Mouse (Mus musculus) limb, embryonic 12.5 days (tissue): Measurements from ENCODE around the gene Smim22. TPM values are rescaled to one million over a fixed set of nuclear protein-coding genes. Genes with fewer than 3 reads are reported as not detected.

Source experiments
- ATAC-seq: fragments of 200-750 bp; cut with Nextera tagmentation; 2 replicates; pipeline ENCODE4 v1.8.0; 2017; ENCODE audit warnings: low read depth, moderate TSS enrichment; ENCODE audit not compliant: insufficient number of reproducible peaks, insufficient read depth, low FRiP score, low TSS enrichment
- H3K27ac ChIP-seq: fragments of 300-500 bp; sonication (generic); 2 replicates; pipeline ENCODE4 v1.5.1; 2016; ENCODE audit warnings: mild to moderate bottlenecking, moderate library complexity
- H3K27me3 ChIP-seq: fragments of 300-500 bp; sonication (generic); 2 replicates; pipeline ENCODE4 v1.6.1; 2016; ENCODE audit warnings: mild to moderate bottlenecking, moderate library complexity
- H3K36me3 ChIP-seq: fragments of 300-500 bp; sonication (generic); 2 replicates; pipeline ENCODE4 v1.6.1; 2016; ENCODE audit warnings: mild to moderate bottlenecking, moderate library complexity
- H3K4me1 ChIP-seq: fragments of 300-500 bp; sonication (generic); replicated peaks from 2 replicates; pipeline ENCODE4 v1.6.1; 2016
- H3K4me2 ChIP-seq: fragments of 300-500 bp; sonication (generic); 2 replicates; pipeline ENCODE4 v1.6.1; 2016; ENCODE audit warnings: mild to moderate bottlenecking, moderate library complexity
- H3K4me3 ChIP-seq: fragments of 300-500 bp; sonication (generic); replicated peaks from 2 replicates; pipeline ENCODE4 v1.5.1; 2016; ENCODE audit warnings: mild to moderate bottlenecking
- H3K9ac ChIP-seq: fragments of 300-500 bp; sonication (generic); replicated peaks from 2 replicates; pipeline ENCODE4 v1.6.1; 2016; ENCODE audit warnings: mild to moderate bottlenecking, moderate library complexity
- H3K9me3 ChIP-seq: fragments of 300-500 bp; sonication (generic); 2 replicates; pipeline ENCODE4 v1.6.1; 2016; ENCODE audit warnings: mild to moderate bottlenecking, moderate library complexity
- WGBS: fragments of 180-500 bp; shearing (Covaris S2); methylation state at CpG from one replicate; pipeline ENCODE4 v1.1.7; 2016; 5-methylcytosine and 5-hydroxymethylcytosine counted together
- polyA plus RNA-seq: library from polyadenylated mRNA; unstranded; fragments of >200 nt; fragmentation: Nextera tagmentation; extraction: Ambion mirVana; gene quantifications from 2 replicates; pipeline ENCODE4 v1.2.1, GENCODE M21; 2016

Smim22 gene
- 1.6 and 4.3 TPM in 2 replicates for polyA plus RNA-seq

DNA sequence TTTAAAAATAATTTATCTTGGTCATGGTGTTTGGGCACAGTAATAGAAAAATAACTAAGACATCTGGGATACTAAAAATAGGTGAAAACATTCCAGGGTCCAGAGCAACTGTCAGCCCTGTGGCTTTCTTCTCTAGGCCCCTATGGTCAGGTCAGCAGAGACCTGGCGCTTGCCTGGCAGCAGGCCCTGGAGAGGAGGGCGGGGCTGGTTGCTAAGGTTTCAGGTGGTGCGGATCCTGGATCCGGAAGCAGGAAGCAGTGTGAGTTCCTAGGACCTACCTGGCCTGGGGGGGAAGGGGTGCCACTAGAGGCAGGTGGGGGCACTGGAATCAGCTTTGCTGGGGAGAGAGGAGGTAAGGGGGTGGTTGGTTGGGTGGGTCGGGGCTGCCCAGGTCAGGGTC, at the start of gene Smim22:
Smim22 (plus strand) TSS at position 222 of the 400 bp plus-strand sequence.
- 46% methylated on average over 5 of the region's 5 CpGs for WGBS
- H3K4me3 ChIP-seq: no peak within 1 kb of the TSS
- no peaks in the 10 kb centered on the region for H3K27me3 ChIP-seq
- H3K36me3 ChIP-seq: peaks cover 23% of the 10 kb centered on the region
- ATAC-seq: no peak
- peaks cover 1% of the 10 kb centered on the region for H3K4me1 ChIP-seq
- H3K9ac ChIP-seq: no peak within 1 kb of the TSS
- H3K27ac ChIP-seq: no peak within 1 kb of the TSS
- no peaks in the 10 kb centered on the region for H3K9me3 ChIP-seq
- H3K4me2 ChIP-seq: no peak within 1 kb of the TSS

DNA sequence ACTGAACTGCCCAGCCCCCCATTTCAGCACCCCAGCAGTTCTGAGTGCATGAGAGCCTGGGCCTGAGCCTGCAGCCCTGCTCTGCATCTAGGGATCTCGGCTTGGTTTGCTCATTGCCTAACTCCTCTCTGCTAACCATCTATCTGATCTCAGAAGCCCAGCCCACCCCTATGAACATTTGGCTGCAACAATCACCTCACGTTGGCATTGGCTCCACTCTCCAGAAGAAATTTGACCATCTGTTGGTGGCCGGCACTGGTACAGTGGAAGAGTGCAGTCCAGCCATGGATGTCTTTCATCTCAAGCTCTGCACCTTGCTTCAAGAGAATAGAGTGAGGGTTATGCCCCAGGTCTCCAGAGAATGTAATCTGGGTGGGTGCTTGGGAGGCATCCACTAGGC, 49.6 kb upstream of the Smim22 start:
- no peaks in the 10 kb centered on the region for H3K27me3 ChIP-seq
- no peak overlapping the region for H3K4me2 ChIP-seq
- no peak overlapping the region for H3K27ac ChIP-seq
- no peaks in the 10 kb centered on the region for H3K9me3 ChIP-seq
- no peak overlapping the region for H3K9ac ChIP-seq
- H3K4me1 ChIP-seq: peaks cover 6% of the 10 kb centered on the region
- peaks cover 70% of the 10 kb centered on the region for H3K36me3 ChIP-seq
- H3K4me3 ChIP-seq: no peak overlapping the region
- WGBS: 91% methylated on average over 3 of the region's 3 CpGs
- no peak for ATAC-seq

DNA sequence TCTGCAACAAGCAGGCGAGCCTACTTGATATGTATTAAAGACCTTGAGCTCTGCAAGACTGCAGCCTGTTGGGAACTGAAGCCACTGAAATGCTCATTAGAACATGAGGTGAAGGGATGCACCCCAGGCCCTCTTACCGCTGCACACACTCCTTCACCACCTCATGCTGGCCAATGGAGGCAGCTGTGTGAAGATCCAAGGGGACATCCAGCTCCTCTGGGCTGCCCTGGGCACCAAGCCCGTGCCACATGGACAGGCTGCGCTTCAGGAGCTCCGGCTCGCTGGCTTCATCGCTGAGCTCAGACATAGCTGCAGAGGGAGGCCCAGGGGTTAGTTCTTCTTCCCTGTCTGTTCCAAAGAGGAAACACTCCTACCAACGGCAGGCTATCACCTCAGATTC, 46.8 kb upstream of the Smim22 start:
- Histone ChIP-seq H3K27ac (no peak overlapping the region), H3K9me3 (no peaks in the 10 kb centered on the region), H3K9ac (no peak overlapping the region), H3K4me1 (peaks cover 21% of the 10 kb centered on the region), H3K36me3 (peaks cover 42% of the 10 kb centered on the region), H3K4me2 (no peak overlapping the region), H3K27me3 (no peaks in the 10 kb centered on the region), H3K4me3 (no peak overlapping the region)
- WGBS: 86% methylated on average over 8 of the region's 8 CpGs
- no peak for ATAC-seq

DNA sequence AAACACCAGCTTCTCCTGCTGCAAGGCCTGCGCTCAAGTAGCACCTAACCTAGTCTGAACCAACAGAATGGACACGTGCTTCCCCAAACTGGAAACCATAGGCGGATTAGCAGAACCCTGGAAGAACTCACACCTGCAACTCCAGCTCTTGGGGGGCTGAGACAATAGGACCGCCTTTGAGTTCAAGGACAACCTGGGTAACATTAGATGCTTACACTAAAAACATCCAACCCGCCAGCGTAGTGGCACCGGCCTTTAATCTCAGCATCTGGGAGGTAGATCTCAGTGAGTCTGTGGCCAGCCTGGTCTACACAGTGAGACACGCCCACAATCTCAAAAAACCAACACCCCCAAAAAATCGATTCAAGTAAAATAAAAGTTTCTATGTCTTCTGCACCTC, 43.7 kb upstream of the Smim22 start:
- peak overlapping the region; percentile 84 for H3K4me2 ChIP-seq
- 43% methylated on average over 9 of the region's 9 CpGs for WGBS
- H3K9me3 ChIP-seq: no peaks in the 10 kb centered on the region
- no peaks in the 10 kb centered on the region for H3K27me3 ChIP-seq
- H3K36me3 ChIP-seq: peaks cover 14% of the 10 kb centered on the region; the same call in 1 of the 2 replicates
- peak overlapping the region; percentile 81 for H3K9ac ChIP-seq
- peaks cover 24% of the 10 kb centered on the region for H3K4me1 ChIP-seq
- H3K4me3 ChIP-seq: peak overlapping the region; percentile 90
- ATAC-seq: no peak
- peak overlapping the region; percentile 70; the same call in 1 of the 2 replicates for H3K27ac ChIP-seq

DNA sequence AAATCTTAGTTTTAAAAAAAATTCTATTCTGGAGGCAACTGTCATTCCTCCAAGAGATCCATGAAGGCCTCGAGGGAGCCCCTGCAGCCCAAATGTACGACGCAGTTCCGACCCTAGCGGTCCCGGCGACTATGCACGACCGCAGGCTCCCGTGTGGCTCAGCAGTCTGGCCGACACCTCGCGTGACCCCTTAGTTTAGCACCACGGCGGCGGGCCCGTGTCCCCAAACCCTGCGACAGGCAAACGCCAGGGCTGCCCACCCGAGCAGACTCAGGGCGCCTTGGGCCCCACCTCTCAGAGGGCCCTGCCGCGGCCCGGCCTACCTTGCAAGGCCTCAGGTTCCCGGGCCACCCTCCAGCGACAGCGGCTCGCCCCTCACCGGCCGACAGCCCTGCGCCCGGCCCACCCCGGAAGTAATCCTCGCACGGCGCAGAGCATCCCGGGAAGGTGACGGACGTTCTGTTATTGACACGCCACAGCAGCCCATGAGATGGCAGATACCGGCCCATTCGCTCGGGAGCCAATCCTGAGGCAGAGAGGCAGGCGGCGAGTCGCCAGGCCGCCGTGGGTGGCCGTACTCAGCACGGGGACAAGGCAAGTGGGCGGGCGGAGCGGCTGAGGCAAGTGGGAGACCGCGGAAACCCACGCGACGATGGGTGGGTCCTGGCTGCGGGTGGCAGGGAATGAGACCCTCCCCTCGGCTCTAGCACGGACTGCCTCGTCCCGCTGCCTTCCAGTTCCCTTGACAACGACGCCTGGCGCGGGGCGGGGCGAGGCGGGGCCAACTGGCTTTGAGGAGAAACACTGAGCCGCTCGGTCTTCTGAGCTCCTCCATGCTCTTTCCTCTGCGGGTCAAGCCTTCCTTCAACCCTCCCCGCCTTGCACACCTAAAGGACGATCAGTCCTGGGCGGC, 43.0 kb upstream of the Smim22 start, which contains the start of gene Anks3:
Anks3 (minus strand) TSS at position 409 of the 913 bp plus-strand sequence.
- Histone ChIP-seq H3K4me2 (peak within 1 kb of the TSS; percentile 84), H3K9me3 (no peaks in the 10 kb centered on the region), H3K4me3 (peak within 1 kb of the TSS; percentile 90), H3K36me3 (peaks cover 14% of the 10 kb centered on the region; the same call in 1 of the 2 replicates), H3K4me1 (peaks cover 24% of the 10 kb centered on the region), H3K9ac (peak within 1 kb of the TSS; percentile 81), H3K27ac (peak within 1 kb of the TSS; percentile 70), H3K27me3 (no peaks in the 10 kb centered on the region)
- WGBS: under 1% methylated on average over 76 of the region's 76 CpGs
- peak; percentile 97 for ATAC-seq

DNA sequence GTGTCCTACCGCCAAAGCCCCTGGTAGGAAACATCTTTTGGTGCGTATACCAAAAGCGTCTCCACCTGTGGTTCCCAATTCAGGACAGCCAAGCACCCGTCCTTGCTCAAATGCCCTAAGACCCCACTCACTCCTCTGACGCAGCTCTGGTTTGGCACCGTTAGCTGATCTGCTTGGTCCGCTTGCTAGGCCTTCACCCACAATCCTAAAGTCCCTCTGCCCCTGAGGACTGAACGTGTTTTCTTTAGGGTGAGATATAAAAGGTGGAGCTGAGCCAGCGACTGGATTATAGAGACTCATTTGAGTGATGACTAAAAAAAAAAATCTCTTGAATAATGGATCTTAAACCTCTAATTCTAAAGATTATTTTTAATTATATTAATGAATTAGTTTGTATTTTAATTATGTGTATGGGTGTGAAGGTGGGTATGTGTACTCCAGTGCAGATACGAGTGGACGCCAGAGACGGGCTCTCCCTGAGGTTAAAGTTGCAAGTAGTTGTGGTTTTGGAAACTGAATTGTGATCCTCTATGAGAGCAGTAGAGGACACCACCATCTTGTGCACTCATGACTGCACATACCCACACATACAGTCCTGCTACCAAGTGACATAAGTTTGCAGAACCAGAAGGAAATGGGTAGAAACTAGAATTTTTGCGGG, 42.2 kb upstream of the Smim22 start:
- peaks cover 24% of the 10 kb centered on the region for H3K4me1 ChIP-seq
- peak overlapping the region; percentile 84 for H3K4me2 ChIP-seq
- peak overlapping the region; percentile 70 for H3K27ac ChIP-seq
- no peaks in the 10 kb centered on the region for H3K9me3 ChIP-seq
- no peaks in the 10 kb centered on the region for H3K27me3 ChIP-seq
- peak; percentile 4; the same call in 1 of the 2 replicates for ATAC-seq
- peak overlapping the region; percentile 90 for H3K4me3 ChIP-seq
- peak overlapping the region; percentile 81 for H3K9ac ChIP-seq
- WGBS: 27% methylated on average over 13 of the region's 13 CpGs
- H3K36me3 ChIP-seq: peaks cover 8% of the 10 kb centered on the region; the same call in 1 of the 2 replicates

DNA sequence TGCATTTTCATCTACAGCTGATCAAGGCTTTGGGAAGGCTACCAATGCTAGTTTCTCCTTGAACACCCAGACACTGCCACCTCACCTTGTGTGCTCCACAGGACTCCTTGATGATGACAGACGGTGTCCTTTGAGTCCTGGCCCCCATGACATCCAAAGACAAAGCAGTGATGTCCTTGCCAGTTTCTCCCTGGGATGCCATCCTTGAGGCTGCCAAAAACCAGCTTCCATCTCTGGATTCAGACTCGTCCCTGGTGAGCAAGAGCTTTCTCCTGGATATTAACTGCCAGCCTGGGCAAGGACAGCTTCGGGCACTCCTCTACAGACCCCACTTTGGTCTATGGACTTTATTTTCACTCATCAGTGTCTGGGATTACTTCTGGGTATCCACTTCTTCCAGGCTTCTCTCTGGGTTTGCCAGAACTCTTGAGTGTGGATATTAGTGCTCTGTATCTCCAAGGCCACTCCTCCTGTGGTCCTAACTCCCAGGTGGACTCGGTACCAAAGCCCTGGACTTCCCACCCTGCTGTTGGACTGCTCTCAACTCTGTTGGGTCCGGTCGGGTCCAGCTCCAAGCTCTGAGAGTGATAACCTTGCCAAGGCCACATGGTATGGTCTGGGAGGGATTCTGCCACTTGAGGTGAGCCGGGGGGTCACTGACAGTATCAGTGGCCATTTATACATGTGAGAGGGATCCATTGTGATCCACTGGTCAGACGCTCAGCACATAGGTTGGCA, 41.5 kb upstream of the Smim22 start:
- 86% methylated on average over 8 of the region's 8 CpGs for WGBS
- no peak for ATAC-seq
- Histone ChIP-seq H3K4me1 (peaks cover 24% of the 10 kb centered on the region), H3K9ac (no peak overlapping the region), H3K9me3 (no peaks in the 10 kb centered on the region), H3K4me2 (peak overlapping the region; percentile 84; the same call in 1 of the 2 replicates), H3K27me3 (no peaks in the 10 kb centered on the region), H3K36me3 (peaks cover 1% of the 10 kb centered on the region; the same call in 1 of the 2 replicates), H3K4me3 (peak overlapping the region; percentile 90), H3K27ac (no peak overlapping the region)

DNA sequence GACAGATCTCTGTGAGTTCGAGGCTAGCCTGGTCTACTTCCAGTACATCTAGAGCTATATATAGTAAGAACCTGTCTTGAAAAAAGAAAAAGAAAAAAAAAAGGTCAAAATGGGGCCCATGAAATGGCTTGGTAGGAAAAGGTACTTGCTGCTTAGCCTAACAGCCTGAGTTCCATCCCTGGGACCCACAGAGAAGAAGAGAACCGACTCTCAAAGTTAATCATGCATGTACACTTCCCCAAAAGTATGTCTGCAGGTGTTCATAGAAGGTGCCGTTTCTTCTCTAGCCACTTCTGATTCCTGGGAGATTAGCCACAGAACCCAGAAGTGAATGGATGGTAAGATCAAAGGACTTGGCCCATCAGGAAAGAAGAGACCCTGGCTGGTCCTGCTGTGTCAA, 38.7 kb upstream of the Smim22 start:
- Histone ChIP-seq H3K4me1 (peaks cover 8% of the 10 kb centered on the region), H3K27me3 (no peaks in the 10 kb centered on the region), H3K9me3 (no peaks in the 10 kb centered on the region), H3K27ac (no peak overlapping the region), H3K36me3 (no peaks in the 10 kb centered on the region), H3K9ac (no peak overlapping the region), H3K4me3 (no peak overlapping the region), H3K4me2 (no peak overlapping the region)
- ATAC-seq: no peak
- WGBS: 79% methylated on average over 3 of the region's 3 CpGs

DNA sequence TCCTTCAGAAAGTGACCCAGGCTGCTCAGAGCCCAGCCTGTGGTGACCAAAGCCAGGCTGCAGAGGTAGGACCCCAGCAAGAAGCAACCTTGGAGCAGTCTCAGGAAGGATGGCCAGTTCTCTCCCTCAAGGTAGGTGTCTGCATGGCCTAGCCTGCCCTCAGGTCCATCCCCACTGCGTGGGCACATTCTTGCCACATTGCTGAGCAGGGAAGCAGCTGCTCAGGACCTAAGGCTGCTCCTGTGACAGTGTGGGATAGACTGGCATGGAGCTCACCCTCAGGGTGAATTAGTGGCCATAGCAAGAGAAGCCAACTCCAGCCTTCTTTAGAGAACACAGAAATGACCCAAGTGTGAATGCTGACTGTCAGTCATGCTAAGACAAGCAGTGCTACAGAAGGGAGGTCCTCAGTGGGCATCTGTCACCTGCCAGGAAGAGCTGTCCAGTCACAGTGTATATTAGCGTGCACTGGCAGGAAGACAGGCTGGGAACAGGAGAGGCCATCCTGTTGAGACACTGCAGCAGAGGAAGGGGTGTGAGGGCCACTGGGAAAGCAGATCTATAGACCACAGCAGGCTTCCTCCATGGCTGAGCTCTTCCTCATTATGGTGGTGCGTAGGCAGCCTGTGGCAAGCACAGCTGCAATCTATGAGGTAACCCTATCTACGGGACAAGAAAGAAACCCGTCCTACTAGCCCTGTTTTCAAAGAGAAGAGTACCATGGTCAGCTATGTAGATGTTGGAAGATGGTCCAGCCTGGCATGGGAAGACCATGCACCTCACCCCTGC, 37.8 kb upstream of the Smim22 start:
- H3K27ac ChIP-seq: no peak overlapping the region
- no peak for ATAC-seq

DNA sequence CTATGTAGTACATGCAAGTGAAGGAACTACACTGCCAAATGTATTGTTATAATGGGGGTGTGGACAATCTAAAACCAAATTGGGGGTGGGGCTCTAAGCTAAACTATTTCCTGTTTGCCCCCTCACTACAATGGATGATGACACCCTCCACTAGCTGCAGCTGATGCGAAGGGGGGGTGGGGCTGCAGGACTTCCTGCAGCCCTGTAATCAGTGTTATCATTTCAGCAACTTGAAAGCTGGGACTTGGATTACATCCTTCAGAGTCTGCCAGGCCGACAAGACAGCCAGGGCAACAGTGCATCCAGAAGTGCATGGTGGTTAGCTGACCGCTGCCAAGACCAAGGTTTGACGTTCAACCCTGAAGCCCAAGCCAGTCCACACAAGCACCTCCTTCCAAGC, 35.5 kb upstream of the Smim22 start:
- 83% methylated on average over 4 of the region's 4 CpGs for WGBS
- H3K4me3 ChIP-seq: no peak overlapping the region
- H3K36me3 ChIP-seq: no peaks in the 10 kb centered on the region
- H3K4me2 ChIP-seq: no peak overlapping the region
- no peak overlapping the region for H3K27ac ChIP-seq
- no peaks in the 10 kb centered on the region for H3K9me3 ChIP-seq
- H3K27me3 ChIP-seq: no peaks in the 10 kb centered on the region
- H3K9ac ChIP-seq: no peak overlapping the region
- no peak for ATAC-seq
- no peaks in the 10 kb centered on the region for H3K4me1 ChIP-seq

More for the DNA sequence above, 37.8 kb upstream of the Smim22 start:
- no peaks in the 10 kb centered on the region for H3K27me3 ChIP-seq
- WGBS: 76% methylated on average over 5 of the region's 5 CpGs
- no peaks in the 10 kb centered on the region for H3K9me3 ChIP-seq
- H3K36me3 ChIP-seq: no peaks in the 10 kb centered on the region
- no peak overlapping the region for H3K4me2 ChIP-seq
- no peak overlapping the region for H3K4me3 ChIP-seq
- 0 out of 2 replicates have a peak, but pooled peaks cover 7% of the 10 kb centered on the region for H3K4me1 ChIP-seq
- H3K9ac ChIP-seq: no peak overlapping the region; the same call in 1 of the 2 replicates
